Mouse (Mus musculus) liver (tissue): ENCODE results near the gene Vezt.

Experiments
- DNase-seq: peaks from one replicate; pipeline ENCODE4 v3.0.0-alpha.2; 2020; ENCODE audit warnings: mixed read lengths

Gene Vezt

GRCm38 (mm10) chr10:93945843-93946499 is 89.6 kb downstream of the Vezt start:
- no peak for DNase-seq

GRCm38 (mm10) chr10:93945364-93945763 is 90.3 kb downstream of the Vezt start:
- no peak for DNase-seq

DNA sequence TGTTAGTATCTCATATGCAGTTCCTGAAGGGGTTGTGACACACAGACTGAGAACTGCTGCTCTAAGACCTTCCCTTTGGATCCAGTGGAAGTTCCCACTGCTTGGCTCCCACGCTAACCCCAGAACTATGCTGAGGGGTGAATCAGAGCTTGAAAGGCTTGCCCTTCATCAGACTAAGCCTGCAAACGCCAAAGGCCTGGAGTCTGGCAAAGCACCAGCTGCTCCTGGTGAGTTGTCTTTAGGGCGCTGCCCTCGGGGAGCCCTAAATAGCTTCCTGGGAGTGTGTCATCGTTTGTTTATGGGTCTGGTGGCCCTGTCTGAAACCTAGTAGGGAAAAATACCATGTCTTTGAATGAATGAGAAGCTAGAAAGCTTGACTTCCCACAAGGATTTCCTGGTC is 91.4 kb downstream of the Vezt start:
- no peak for DNase-seq

- DNase-seq, result no peak
Observed at GRCm38 (mm10) chr10:93940279-93940678, 95.3 kb downstream of the Vezt start.

- no peak for DNase-seq
Observed at GRCm38 (mm10) chr10:93939676-93940075, 95.9 kb downstream of the Vezt start.

DNA sequence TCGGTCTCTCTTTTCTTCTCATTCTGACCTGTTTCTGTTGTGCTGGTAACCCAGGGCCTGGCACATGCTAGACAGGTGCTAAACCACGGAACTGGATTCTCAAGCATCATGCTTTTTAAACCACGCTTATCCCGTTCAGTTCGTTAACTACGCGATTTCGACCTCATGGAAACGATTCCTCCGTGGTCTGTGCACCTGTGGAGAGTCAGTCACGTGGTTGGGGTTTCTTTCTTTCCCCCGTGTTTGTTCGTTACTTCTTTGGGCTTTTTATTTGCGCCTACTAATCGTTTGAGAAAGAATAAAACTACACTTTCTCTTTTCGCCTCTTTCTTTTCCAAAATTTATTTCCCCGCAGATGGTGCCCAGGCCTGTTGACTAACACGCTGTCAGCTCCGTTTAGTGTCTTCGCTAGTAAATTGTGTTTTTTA is 96.8 kb downstream of the Vezt start:
- no peak for DNase-seq

- DNase-seq, result no peak
Observed at GRCm38 (mm10) chr10:93933980-93934379, 101.6 kb downstream of the Vezt start.

DNA sequence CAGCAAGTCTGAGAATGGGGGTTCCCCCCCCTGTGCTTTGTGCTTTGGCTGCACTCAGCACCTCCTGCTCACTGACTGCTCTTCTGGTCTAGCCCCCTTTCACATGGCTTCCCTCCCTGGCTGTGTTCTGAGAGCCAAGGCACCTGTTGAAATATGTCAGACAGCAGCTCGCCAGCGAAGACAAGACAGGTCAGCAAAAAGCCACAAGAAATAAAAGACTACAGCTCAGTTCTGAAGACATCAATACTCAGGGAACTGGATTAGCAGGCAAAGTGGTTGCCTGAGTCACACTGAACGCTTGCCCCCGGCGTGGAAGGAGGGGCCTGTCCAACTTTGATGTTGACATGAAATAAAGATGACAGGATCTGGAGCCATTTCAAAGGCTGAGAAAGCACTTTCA is 102.8 kb downstream of the Vezt start:
- DNase-seq, result no peak

DNA sequence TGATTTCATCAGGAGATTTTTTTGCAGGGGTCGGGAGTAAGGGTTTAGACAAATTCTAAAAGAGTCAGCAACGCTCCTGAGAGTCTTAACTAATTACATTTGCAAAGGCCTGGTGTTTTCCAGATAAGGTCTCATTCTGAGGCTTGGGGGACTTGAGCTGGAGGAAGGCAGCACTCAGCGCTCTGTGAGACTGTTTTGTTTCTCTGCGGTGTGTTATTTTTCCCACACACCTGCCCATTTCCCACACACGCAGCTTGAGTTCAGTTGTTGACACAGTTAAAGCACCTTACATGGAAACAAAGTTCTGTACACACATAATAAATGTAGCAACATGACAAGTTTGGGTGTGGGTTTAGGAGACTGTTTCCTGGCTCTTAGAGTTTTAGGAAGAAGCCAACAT is 103.6 kb downstream of the Vezt start:
- DNase-seq, result no peak

- no peak for DNase-seq
Observed at GRCm38 (mm10) chr10:93931431-93931830, 104.2 kb downstream of the Vezt start.

DNA sequence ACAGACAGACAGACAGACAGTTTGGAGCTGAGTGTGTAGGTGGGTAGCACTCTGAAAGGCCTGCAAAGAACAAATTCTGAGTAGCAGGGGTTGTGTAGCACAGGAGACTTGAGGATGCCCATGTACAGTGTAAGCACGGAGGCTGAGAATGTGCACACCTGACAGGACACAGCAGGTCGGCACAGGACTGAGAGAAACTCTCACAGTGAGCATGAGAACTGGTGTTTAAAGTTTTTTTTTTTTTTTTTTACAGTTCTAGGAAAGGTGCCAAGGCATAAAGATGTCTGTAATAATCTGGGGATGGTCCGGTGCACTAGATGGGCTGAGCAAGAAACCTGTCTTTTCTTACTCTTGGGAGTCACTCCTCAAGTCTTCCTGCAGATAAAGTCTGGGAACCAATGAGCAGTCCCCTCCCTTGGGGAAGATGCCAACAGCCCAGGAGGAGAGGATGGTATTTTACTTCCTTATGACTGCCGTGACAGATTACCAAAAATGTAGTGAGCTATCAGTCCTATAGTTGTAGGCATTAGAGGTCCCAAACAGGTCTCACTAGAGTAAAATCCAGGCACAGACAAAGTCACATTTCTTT is 105.3 kb downstream of the Vezt start:
- no peak for DNase-seq

DNA sequence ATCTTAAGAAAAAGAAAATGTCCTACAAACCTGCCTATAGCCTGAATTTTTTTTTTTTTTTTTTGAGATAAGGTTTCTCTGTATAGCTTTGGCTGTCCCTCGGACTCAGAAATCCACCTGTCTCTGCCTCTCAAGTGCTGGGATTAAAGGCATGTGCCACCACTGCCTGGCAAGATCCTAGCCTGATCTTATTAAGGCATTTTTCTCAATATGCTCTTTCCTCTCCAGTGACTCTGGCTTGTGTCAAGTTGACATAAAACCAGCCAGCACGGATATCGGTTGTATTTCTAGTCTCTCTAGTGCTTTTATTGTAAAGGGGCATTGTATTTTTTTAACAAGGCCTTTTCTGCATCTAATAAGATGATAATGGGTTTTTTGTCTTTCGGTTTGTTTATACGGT is 111.0 kb downstream of the Vezt start:
- no peak for DNase-seq

DNA sequence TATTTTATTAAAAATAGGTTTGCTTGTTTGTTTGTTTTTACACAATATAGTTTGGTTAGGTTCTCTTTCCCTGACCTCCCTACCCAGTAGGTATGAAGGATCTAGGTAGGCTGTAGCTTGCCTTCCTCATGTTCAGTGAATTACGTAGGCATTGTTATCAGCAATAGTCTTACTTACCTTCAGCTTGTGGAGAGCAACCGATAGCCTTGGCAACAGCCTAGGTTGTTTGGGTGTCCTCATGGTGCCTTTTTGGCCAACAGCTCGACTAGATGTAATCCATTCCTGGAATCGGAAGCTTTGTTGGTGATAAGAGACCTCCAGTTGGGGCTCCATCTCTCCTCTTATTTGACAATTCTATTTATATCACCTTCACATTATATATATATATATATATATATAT is 114.5 kb downstream of the Vezt start:
- DNase-seq, result no peak

DNA sequence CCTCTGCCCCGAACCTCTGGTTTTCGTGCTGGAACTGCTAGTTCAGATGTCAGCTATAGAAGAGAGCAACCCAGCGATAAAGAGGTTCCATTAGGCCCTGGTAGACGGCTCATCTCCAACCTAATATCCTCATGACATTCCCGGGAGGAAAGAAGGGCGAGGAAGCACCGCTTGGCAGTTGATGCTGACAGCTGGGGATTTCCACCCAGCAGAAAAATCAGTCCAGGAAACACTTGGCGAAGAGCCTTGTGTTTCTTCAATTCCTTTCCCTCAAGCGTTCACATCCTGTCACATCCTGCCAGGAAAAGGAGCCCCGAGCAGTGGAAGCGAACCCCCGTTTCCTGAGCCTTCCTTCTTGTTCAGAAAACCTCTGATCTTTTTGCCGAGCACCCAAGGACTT is 116.4 kb downstream of the Vezt start:
- no peak for DNase-seq

- no peak for DNase-seq
Observed at GRCm38 (mm10) chr10:93918701-93919100, 116.9 kb downstream of the Vezt start.

DNA sequence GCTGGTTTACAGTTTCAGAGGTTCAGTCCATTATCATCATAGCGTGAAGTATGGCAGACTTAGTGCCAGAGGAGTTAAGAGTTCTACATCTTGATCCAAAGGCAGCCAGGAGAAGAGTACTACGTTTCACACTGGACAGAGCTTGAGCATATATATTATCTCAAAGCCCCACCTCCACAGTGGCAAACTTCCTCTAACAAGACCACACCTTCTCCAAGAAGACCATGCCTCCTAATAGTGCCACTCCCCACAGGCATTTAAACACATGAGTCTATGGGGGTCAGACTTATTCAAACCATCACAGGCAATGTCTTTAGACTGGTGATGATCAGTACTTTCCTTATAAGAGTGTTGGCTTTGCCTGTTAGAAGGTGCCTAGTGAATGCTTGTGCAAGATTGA is 117.5 kb downstream of the Vezt start:
- DNase-seq, result peak; percentile 38

GRCm38 (mm10) chr10:93916778-93917177 is 118.8 kb downstream of the Vezt start:
- peak; percentile 41 for DNase-seq

- DNase-seq, result no peak
Observed at GRCm38 (mm10) chr10:93915531-93916275, 119.9 kb downstream of the Vezt start.

DNA sequence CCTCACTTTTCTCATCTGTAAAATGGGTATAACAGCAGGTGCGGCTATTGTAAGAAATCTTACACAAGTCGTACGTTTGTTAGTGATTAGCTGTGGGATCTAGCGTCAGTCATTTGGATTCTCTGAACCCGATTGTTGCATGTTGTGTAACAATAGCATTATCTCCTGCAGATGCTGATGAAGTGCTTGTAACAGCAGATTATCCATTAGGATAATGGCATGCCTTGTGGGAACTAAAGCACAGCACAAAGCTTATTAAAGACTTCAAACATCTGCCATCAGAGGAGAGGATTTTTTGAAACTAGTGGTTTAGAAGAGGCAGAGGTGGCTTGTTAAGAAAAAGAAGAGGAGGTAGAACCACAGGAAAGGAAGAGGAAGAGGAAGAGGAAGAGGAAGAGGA is 122.1 kb downstream of the Vezt start:
- DNase-seq, result no peak

DNA sequence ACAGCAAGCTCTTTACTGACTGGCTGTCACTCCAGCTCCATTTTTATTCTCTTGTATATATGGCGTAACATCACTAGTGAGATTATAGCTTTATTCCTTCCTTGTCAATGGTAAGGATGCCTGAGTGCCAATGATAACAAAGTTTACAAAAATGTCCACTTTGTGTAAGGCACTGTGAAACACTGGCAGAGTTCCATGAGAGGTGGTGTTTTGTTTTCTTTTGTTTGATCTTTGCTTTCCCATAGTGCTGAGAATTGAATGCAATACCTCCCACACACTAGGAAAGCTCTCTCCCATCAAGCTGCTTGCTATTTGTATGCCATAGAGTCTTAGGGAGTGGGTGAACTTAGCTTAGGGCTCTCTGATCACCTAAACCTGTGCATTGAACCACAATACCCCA is 122.7 kb downstream of the Vezt start:
- no peak for DNase-seq

DNA sequence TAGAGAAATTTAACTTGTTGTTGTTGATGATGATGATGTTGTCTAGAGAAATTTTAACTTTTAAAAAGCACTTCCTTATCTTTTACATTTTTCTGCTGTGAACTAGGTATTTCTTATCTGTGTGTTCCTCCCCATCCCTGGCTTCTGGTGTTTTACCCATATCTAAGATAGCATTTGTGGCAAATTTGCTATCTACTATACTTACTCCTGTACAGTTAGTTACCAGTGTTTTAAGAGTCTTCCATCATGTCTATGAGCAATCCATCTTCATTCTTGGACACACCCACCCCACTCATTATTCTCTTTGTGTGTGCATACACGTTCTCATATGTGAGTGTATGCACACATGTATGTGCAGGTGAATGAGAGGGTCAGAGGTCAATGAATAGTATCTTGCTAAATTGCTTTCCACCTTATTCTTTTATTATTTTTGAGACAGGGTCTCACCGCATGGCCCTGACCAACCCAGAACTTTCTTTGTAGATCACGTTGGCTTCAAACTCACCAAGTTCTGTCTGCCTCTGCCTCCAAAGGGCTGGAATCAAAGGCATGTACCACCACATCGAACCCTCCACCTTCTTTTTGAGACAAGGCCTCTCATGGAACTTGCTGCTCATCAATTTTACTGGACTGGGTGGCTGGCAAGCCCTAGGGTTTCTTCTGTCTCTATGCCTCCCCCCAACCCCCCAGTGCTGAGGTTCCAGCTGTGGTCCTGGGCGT is 123.3 kb downstream of the Vezt start:
- DNase-seq, result no peak

DNA sequence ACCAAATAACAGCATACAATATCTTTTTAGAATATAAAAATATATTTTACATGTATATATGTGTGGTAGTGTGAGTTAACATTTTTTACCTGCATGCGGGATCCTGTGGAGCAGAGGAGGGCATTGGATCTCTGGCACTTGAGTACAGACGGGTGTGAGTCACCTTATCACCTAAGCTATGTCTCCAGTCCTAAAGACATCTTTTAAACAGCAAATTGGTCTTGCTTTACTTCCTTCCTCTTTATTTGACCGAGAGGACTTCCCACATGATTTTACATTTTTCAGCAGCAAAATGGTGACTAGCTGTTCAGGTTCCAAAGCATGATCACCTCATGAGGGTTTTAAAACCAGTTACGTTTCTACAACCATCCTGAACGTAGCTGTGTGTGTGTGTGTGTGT is 124.3 kb downstream of the Vezt start:
- no peak for DNase-seq

DNA sequence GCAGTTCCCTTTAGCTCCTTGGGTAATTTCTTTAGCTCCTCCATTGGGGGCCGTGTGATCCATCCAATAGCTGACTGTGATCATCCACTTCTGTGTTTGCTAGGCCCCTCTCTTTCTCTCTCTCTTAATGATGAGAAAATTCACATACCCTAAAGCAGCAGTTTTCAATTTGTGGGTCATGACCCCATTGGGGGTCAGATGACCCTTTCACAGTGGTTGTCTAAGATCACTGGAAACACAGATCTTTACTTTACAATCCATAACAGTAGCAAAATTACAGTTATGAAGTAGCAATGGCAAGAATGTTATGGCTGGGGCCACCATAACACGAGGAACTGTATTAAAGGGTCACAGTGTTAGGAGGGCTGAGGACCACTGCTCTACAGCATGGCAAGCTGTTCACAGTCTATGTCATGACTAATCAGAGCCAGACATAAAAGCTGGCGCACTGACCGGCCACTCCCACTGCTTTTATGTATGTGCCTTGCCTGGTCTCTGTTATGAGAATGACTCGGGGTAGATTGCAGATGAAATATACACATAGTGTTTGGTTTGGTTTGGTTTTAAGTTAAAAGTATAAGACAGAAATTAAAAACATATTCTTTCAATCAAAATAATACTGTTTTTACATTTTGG is 125.7 kb downstream of the Vezt start:
- peak; percentile 34 for DNase-seq
